Mouse (Mus musculus) megakaryocyte, embryonic 14.5 days (primary cell): ENCODE data around the gene Bscl2. TPM values are rescaled to one million over a fixed set of nuclear protein-coding genes. Genes with fewer than 3 reads are reported as not detected.

Source experiments
- H3K27me3 ChIP-seq: replicated peaks from 2 replicates; pipeline ENCODE3; 2012; ENCODE audit warnings: inconsistent platforms
- H3K36me3 ChIP-seq: replicated peaks from 2 replicates; pipeline ENCODE3; 2012; ENCODE audit warnings: low read length, inconsistent platforms, mixed read lengths
- H3K4me1 ChIP-seq: 2 replicates; pipeline ENCODE4 v1.6.1; 2012; ENCODE audit warnings: inconsistent platforms
- H3K4me3 ChIP-seq: replicated peaks from 2 replicates; pipeline ENCODE3; 2012; ENCODE audit warnings: moderate library complexity, mild to moderate bottlenecking, inconsistent platforms
- H3K9me3 ChIP-seq: 2 replicates; pipeline ENCODE4 v1.6.1; 2012; ENCODE audit warnings: inconsistent platforms
- FLI1 ChIP-seq: IDR thresholded peaks from 2 replicates; pipeline ENCODE4 v1.6.1; 2012; ENCODE audit warnings: low read length, inconsistent platforms, mixed read lengths
- GATA1 ChIP-seq: IDR thresholded peaks from 3 replicates; pipeline ENCODE4 v1.6.1; 2012; ENCODE audit warnings: mixed read lengths, low read length, inconsistent platforms, borderline replicate concordance
- polyA plus RNA-seq: library from polyadenylated mRNA; stranded (reverse); fragments of >175 nt; gene quantifications from 2 replicates; pipeline ENCODE4 v1.2.3, GENCODE M21; 2012; ENCODE audit warnings: low replicate concordance; ENCODE audit not compliant: insufficient read depth

Gene Bscl2
- polyA plus RNA-seq, 1 experiment = 124 TPM

GRCm38 (mm10) chr19:8806810-8807209, 30.5 kb upstream of the Bscl2 start:
- H3K36me3 ChIP-seq = peaks cover 74% of the 10 kb centered on the region
- no peaks in the 10 kb centered on the region for H3K27me3 ChIP-seq
- H3K4me1 ChIP-seq = peaks cover 57% of the 10 kb centered on the region
- H3K9me3 ChIP-seq = no peaks in the 10 kb centered on the region
- peak overlapping the region; percentile 5 for H3K4me3 ChIP-seq
- no peak for TF ChIP-seq GATA1
- TF ChIP-seq FLI1 = no peak

GRCm38 (mm10) chr19:8815812-8816211, 21.5 kb upstream of the Bscl2 start:
- H3K4me3 ChIP-seq = no peak overlapping the region
- peaks cover 60% of the 10 kb centered on the region for H3K36me3 ChIP-seq
- no peaks in the 10 kb centered on the region for H3K27me3 ChIP-seq
- H3K9me3 ChIP-seq = no peaks in the 10 kb centered on the region
- TF ChIP-seq FLI1 (no peak), GATA1 (no peak)
- H3K4me1 ChIP-seq = peaks cover 40% of the 10 kb centered on the region

GRCm38 (mm10) chr19:8817001-8817400, 20.3 kb upstream of the Bscl2 start:
- Histone ChIP-seq H3K4me3 (peak overlapping the region; percentile 56), H3K27me3 (no peaks in the 10 kb centered on the region), H3K36me3 (peaks cover 53% of the 10 kb centered on the region), H3K4me1 (peaks cover 42% of the 10 kb centered on the region), H3K9me3 (no peaks in the 10 kb centered on the region)
- no peak for TF ChIP-seq FLI1

DNA sequence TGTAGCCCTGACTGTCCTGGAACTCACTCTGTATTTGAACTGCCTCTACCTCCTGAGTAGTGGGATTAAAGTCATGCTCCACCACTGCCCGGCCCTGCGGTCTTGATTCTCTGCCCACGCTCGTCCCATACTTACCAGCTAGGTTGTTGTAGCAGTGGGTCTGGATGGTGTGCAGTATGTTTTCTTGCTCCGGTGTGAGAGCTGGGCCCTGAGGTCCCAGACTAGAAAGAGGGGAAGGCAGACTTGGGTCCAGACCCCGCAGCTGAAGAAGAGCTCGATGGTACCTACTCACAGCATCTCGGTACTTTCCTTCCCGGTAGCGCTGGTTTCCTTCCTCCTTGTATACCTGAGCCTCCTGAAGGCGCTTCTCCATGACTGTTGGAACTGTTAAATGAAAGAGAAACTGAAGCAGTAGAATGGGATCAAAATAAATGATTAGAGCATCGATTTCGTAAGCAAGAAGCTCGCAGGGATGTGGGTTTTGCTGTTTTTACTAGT, 18.9 kb upstream of the Bscl2 start:
- Histone ChIP-seq H3K27me3 (no peaks in the 10 kb centered on the region), H3K36me3 (peaks cover 51% of the 10 kb centered on the region), H3K4me1 (peaks cover 55% of the 10 kb centered on the region), H3K9me3 (no peaks in the 10 kb centered on the region), H3K4me3 (peak overlapping the region; percentile 94)
- TF ChIP-seq FLI1 (no peak), GATA1 (no peak)

DNA sequence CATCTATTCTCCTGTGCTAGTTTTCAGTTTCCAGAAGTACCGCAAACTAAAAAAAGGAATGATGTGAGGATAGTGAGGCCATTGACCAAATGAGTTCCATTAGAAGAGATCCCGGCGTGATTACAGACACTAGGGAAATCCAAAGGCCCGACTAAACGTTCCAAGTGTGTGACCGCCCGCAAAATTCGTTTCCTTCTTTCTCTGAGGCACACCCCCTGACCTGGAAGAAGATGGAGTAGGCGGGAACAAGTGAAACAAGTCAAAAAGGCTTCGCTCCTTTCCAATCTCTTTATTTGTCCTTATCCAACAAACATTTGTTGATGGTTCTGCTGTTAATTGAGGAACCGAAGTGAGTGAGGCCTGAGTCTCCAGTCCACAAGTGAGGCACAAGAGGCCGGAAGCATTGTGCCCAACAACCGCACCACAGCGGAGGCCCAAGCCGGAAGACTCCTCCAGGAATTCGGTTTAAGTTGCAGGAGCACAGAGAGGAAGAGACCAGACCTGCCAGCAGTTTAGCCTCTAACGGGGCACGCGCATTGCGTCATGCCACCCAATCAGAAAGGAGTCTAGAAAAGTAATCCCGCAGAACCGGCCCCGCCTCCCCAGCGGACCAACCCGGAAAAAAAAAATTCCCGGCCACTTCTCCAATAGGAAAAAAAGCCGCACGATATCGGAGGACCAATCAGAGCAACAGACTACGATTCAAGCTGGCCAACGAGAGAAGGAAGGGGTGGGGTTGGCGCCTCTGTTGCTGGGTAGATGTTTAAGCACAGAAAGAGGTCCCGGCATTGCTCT, 18.3 kb upstream of the Bscl2 start, which contains the start of gene Ttc9c:
Gene Ttc9c (minus strand): TSS at position 533 of the 795 bp plus-strand sequence.
- H3K4me1 ChIP-seq = peaks cover 51% of the 10 kb centered on the region
- TF ChIP-seq GATA1 (no peak), FLI1 (no peak)
- no peaks in the 10 kb centered on the region for H3K27me3 ChIP-seq

DNA sequence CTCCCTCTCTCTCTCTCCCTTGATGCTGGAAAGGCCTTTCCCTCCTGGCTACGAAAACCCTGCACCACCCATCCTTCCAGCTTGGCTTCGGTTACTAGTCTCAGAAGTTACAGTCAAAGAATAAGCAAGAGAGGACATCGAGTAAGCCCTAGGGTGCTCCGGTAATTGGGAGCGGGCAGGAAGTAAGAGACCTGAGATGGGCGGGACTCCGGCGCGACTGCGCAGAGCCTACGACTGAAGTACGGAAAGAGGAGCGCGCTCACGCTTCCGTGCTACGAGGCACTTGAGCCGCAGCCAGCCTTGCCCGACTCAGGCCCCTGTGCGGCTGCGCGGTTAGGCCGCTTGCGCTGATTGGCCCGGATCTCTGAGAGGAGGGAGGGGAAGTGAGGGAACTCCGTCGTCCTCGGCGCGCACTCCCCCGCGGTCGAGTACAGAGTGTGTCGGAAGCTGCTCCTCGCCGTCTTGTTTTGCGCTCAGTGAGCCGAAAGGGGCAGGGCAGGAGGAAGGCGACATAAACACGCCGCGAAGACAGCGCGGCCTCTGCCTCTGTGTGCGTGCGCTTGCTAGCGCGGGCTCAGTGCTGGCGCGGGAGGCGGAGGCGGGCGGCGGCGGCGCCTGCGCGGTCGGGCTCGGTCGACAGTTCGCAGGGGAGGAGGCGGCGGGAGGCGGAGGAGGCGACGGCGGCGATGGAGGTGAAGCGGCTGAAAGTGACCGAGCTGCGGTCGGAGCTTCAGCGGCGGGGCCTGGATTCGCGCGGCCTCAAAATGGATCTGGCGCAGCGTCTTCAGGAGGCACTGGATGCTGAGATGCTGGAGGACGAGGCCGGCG, 17.5 kb upstream of the Bscl2 start, which contains the start of gene Hnrnpul2:
Gene Hnrnpul2 (plus strand): TSS at position 415 of the 828 bp plus-strand sequence.
- peak within 1 kb of the TSS; percentile 94 for H3K4me3 ChIP-seq
- peak; percentile 35; the same call in 1 of the 2 replicates for TF ChIP-seq FLI1
- no peak for TF ChIP-seq GATA1
- H3K36me3 ChIP-seq = peaks cover 52% of the 10 kb centered on the region
- H3K9me3 ChIP-seq = no peaks in the 10 kb centered on the region
- peaks cover 45% of the 10 kb centered on the region for H3K4me1 ChIP-seq
- H3K27me3 ChIP-seq = no peaks in the 10 kb centered on the region

More for the DNA sequence above, 18.3 kb upstream of the Bscl2 start, which contains the start of gene Ttc9c:
- Histone ChIP-seq H3K4me3 (peak within 1 kb of the TSS; percentile 94), H3K9me3 (no peaks in the 10 kb centered on the region), H3K36me3 (peaks cover 51% of the 10 kb centered on the region)

- peak overlapping the region; percentile 94 for H3K4me3 ChIP-seq
- H3K36me3 ChIP-seq = peaks cover 52% of the 10 kb centered on the region
- TF ChIP-seq FLI1 = no peak
- no peak for TF ChIP-seq GATA1
- peaks cover 42% of the 10 kb centered on the region for H3K4me1 ChIP-seq
- no peaks in the 10 kb centered on the region for H3K9me3 ChIP-seq
- no peaks in the 10 kb centered on the region for H3K27me3 ChIP-seq
Measured at GRCm38 (mm10) chr19:8820424-8820956, 16.8 kb upstream of the Bscl2 start.

DNA sequence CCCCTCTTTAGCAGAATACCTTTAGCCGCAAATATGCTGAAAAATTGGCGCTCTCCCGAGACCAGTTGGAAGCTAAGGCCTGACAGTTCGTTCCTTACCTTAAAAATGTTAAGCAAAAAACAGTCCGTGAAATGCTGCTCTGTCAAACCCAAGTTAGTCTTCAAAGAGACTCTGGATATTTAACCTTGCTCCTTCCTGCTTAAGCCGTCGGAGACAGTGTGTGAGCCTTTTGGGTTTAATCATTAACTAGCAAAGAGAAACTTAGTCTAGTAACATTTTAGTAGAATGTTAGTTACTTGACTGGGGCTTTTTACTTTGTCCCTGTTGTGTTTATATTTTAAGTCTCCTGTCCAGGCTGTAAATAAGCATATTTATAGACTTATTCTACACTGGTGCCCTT, 16.1 kb upstream of the Bscl2 start:
- no peaks in the 10 kb centered on the region for H3K27me3 ChIP-seq
- TF ChIP-seq GATA1 (no peak), FLI1 (no peak)
- peak overlapping the region; percentile 94 for H3K4me3 ChIP-seq
- no peaks in the 10 kb centered on the region for H3K9me3 ChIP-seq
- H3K4me1 ChIP-seq = peaks cover 37% of the 10 kb centered on the region
- H3K36me3 ChIP-seq = peaks cover 53% of the 10 kb centered on the region

GRCm38 (mm10) chr19:8822696-8823095, 14.6 kb upstream of the Bscl2 start:
- TF ChIP-seq GATA1 (no peak), FLI1 (no peak)
- H3K4me1 ChIP-seq = peaks cover 24% of the 10 kb centered on the region
- H3K36me3 ChIP-seq = peaks cover 57% of the 10 kb centered on the region
- H3K27me3 ChIP-seq = no peaks in the 10 kb centered on the region
- peak overlapping the region; percentile 65 for H3K4me3 ChIP-seq
- H3K9me3 ChIP-seq = no peaks in the 10 kb centered on the region
